In genomic region chr16:28592466-28592865, GRCm38 (mm10) we compare ENCODE assay signal across 10 mouse cellular contexts.
DNase-seq lines count a peak whose midpoint lies in the region; ATAC-seq and TF ChIP-seq lines count a peak whose summit lies in the region.
"Had no signal": no experiment of that assay in that cellular context is flagged by ENCODE, and none has a peak within 500 bp of the region (broad histone marks: within the 10 kb centered on the region; RNA-seq: fewer than 3 reads in every experiment).

No protein-coding gene starts in this region.

- TF ChIP-seq CTCF in hindbrain, postnatal 0 days (IDR thresholded peaks at IDR 0.05; ENCODE audit: low read depth): no peak

- no peaks in the 10 kb centered on the region for H3K27me3 ChIP-seq in forebrain, embryonic 15.5 days
- no peaks in the 10 kb centered on the region for H3K27me3 ChIP-seq in forebrain, embryonic 10.5 days (ENCODE audit: poor library complexity, severe bottlenecking)
- H3K27me3 ChIP-seq in hindbrain, embryonic 12.5 days: no peaks in the 10 kb centered on the region
- no peaks in the 10 kb centered on the region for H3K27me3 ChIP-seq in hindbrain, postnatal 0 days (ENCODE audit: insufficient read depth, low read length)
- H3K27me3 ChIP-seq in midbrain, embryonic 11.5 days (ENCODE audit: control insufficient read depth, insufficient read depth, low read length): no peaks in the 10 kb centered on the region
- no peaks in the 10 kb centered on the region for H3K27me3 ChIP-seq in midbrain, embryonic 14.5 days (ENCODE audit: control insufficient read depth, insufficient read depth, low read length)
- H3K27me3 ChIP-seq in midbrain, embryonic 16.5 days (ENCODE audit: control insufficient read depth, insufficient read depth, low read depth, low read length): no peaks in the 10 kb centered on the region
- peaks cover 9% of the 10 kb centered on the region for H3K27me3 ChIP-seq in midbrain, embryonic 10.5 days (ENCODE audit: low read depth, poor library complexity, severe bottlenecking)
- H3K27me3 ChIP-seq: intestine, embryonic 15.5 days had no signal

- 82% methylated on average over 6 of the region's 6 CpGs for WGBS in forebrain, embryonic 15.5 days
- WGBS in forebrain, embryonic 10.5 days: 83% methylated on average over 6 of the region's 6 CpGs
- 91% methylated on average over 6 of the region's 6 CpGs for WGBS in hindbrain, embryonic 12.5 days
- WGBS in hindbrain, postnatal 0 days: 95% methylated on average over 6 of the region's 6 CpGs
- 71% methylated on average over 6 of the region's 6 CpGs for WGBS in midbrain, embryonic 11.5 days
- 64% methylated on average over 6 of the region's 6 CpGs for WGBS in midbrain, embryonic 14.5 days
- WGBS in midbrain, embryonic 16.5 days: 64% methylated on average over 6 of the region's 6 CpGs
- WGBS in midbrain, embryonic 10.5 days: 77% methylated on average over 6 of the region's 6 CpGs

- no peak overlapping the region for H3K4me3 ChIP-seq in forebrain, embryonic 15.5 days
- no peak overlapping the region for H3K4me3 ChIP-seq in forebrain, embryonic 10.5 days
- H3K4me3 ChIP-seq in hindbrain, embryonic 12.5 days: no peak overlapping the region
- no peak overlapping the region for H3K4me3 ChIP-seq in hindbrain, postnatal 0 days (ENCODE audit: low read length)
- no peak overlapping the region for H3K4me3 ChIP-seq in midbrain, embryonic 11.5 days (ENCODE audit: low read depth, low read length)
- H3K4me3 ChIP-seq in midbrain, embryonic 14.5 days (replicated peaks; ENCODE audit: low read depth, low read length): no peak overlapping the region
- no peak overlapping the region for H3K4me3 ChIP-seq in midbrain, embryonic 16.5 days (ENCODE audit: low read depth, low read length)
- no peak overlapping the region for H3K4me3 ChIP-seq in midbrain, embryonic 10.5 days

- 0 out of 2 replicates have a peak, but pooled peaks cover 2% of the 10 kb centered on the region for H3K4me1 ChIP-seq in forebrain, embryonic 15.5 days
- H3K4me1 ChIP-seq in forebrain, embryonic 10.5 days: peaks cover 13% of the 10 kb centered on the region
- no peaks in the 10 kb centered on the region for H3K4me1 ChIP-seq in hindbrain, embryonic 12.5 days
- no peaks in the 10 kb centered on the region for H3K4me1 ChIP-seq in hindbrain, postnatal 0 days (ENCODE audit: insufficient read depth, low read length)
- 0 out of 2 replicates have a peak, but pooled peaks cover 3% of the 10 kb centered on the region for H3K4me1 ChIP-seq in midbrain, embryonic 11.5 days (ENCODE audit: control insufficient read depth, insufficient read depth, low read length)
- H3K4me1 ChIP-seq in midbrain, embryonic 14.5 days (ENCODE audit: control insufficient read depth, insufficient read depth, low read length): no peaks in the 10 kb centered on the region
- 0 out of 2 replicates have a peak, but pooled peaks cover 2% of the 10 kb centered on the region for H3K4me1 ChIP-seq in midbrain, embryonic 16.5 days (ENCODE audit: control insufficient read depth, insufficient read depth, low read length)
- peaks cover 21% of the 10 kb centered on the region for H3K4me1 ChIP-seq in midbrain, embryonic 10.5 days
- H3K4me1 ChIP-seq: intestine, embryonic 15.5 days had no signal

- peak; percentile 16; the same call in 1 of the 2 replicates for ATAC-seq in forebrain, embryonic 15.5 days (replicated peaks)
- ATAC-seq in hindbrain, embryonic 12.5 days (ENCODE audit: low FRiP score): 0 out of 2 replicates have a peak, but pooled peaks have one; percentile 29
- ATAC-seq in hindbrain, postnatal 0 days: no peak
- 0 out of 2 replicates have a peak, but pooled peaks have one; percentile 35 for ATAC-seq in midbrain, embryonic 11.5 days (ENCODE audit: low FRiP score)
- ATAC-seq in midbrain, embryonic 14.5 days (ENCODE audit: low FRiP score, low TSS enrichment): no peak
- ATAC-seq in midbrain, embryonic 16.5 days: peak; percentile 61

- H3K9me3 ChIP-seq in forebrain, embryonic 15.5 days: no peaks in the 10 kb centered on the region
- H3K9me3 ChIP-seq in forebrain, embryonic 10.5 days: no peaks in the 10 kb centered on the region
- H3K9me3 ChIP-seq in hindbrain, embryonic 12.5 days (replicated peaks): no peaks in the 10 kb centered on the region
- no peaks in the 10 kb centered on the region for H3K9me3 ChIP-seq in hindbrain, postnatal 0 days (ENCODE audit: low read length)
- H3K9me3 ChIP-seq in midbrain, embryonic 11.5 days (ENCODE audit: control insufficient read depth, low read length): no peaks in the 10 kb centered on the region
- no peaks in the 10 kb centered on the region for H3K9me3 ChIP-seq in midbrain, embryonic 14.5 days (ENCODE audit: control insufficient read depth, low read length)
- H3K9me3 ChIP-seq in midbrain, embryonic 16.5 days (replicated peaks; ENCODE audit: control insufficient read depth, low read length, poor library complexity, severe bottlenecking): no peaks in the 10 kb centered on the region
- H3K9me3 ChIP-seq in midbrain, embryonic 10.5 days (replicated peaks): no peaks in the 10 kb centered on the region
- H3K9me3 ChIP-seq: intestine, embryonic 15.5 days had no signal

- H3K9ac ChIP-seq in forebrain, embryonic 15.5 days (replicated peaks): no peak overlapping the region
- no peak overlapping the region for H3K9ac ChIP-seq in hindbrain, embryonic 12.5 days
- no peak overlapping the region for H3K9ac ChIP-seq in hindbrain, postnatal 0 days (replicated peaks; ENCODE audit: low read length)
- 0 out of 2 replicates have a peak overlapping the region, but pooled peaks have one; percentile 4 for H3K9ac ChIP-seq in midbrain, embryonic 11.5 days (ENCODE audit: low read length)
- H3K9ac ChIP-seq in midbrain, embryonic 14.5 days (replicated peaks; ENCODE audit: low read length): no peak overlapping the region
- no peak overlapping the region for H3K9ac ChIP-seq in midbrain, embryonic 16.5 days (ENCODE audit: low read depth, low read length)
- H3K9ac ChIP-seq: intestine, embryonic 15.5 days had no signal

- H3K27ac ChIP-seq in forebrain, embryonic 15.5 days (replicated peaks): no peak overlapping the region
- no peak overlapping the region for H3K27ac ChIP-seq in forebrain, embryonic 10.5 days
- no peak overlapping the region for H3K27ac ChIP-seq in hindbrain, embryonic 12.5 days
- H3K27ac ChIP-seq in hindbrain, postnatal 0 days: no peak overlapping the region
- H3K27ac ChIP-seq in midbrain, embryonic 11.5 days (ENCODE audit: low read depth, low read length): no peak overlapping the region
- H3K27ac ChIP-seq in midbrain, embryonic 14.5 days (replicated peaks; ENCODE audit: low read depth, low read length): no peak overlapping the region
- H3K27ac ChIP-seq in midbrain, embryonic 16.5 days (ENCODE audit: low read length): no peak overlapping the region
- H3K27ac ChIP-seq in midbrain, embryonic 10.5 days (replicated peaks): no peak overlapping the region
- H3K27ac ChIP-seq: intestine, embryonic 15.5 days had no signal

- DNase-seq in forebrain, embryonic 10.5 days (ENCODE audit: extremely low spot score, low spot score): no peak
- DNase-seq in hindbrain, postnatal 0 days (ENCODE audit: low spot score): no peak
- DNase-seq in midbrain, embryonic 11.5 days (ENCODE audit: low spot score, missing footprints): no peak
- no peak for DNase-seq in midbrain, embryonic 14.5 days
- DNase-seq in midbrain, embryonic 10.5 days (ENCODE audit: low spot score): no peak

- H3K36me3 ChIP-seq in forebrain, embryonic 15.5 days: no peaks in the 10 kb centered on the region
- no peaks in the 10 kb centered on the region for H3K36me3 ChIP-seq in forebrain, embryonic 10.5 days (replicated peaks)
- H3K36me3 ChIP-seq in hindbrain, embryonic 12.5 days: no peaks in the 10 kb centered on the region
- H3K36me3 ChIP-seq in hindbrain, postnatal 0 days (ENCODE audit: insufficient read depth, low read length): no peaks in the 10 kb centered on the region
- no peaks in the 10 kb centered on the region for H3K36me3 ChIP-seq in midbrain, embryonic 11.5 days (ENCODE audit: control insufficient read depth, insufficient read depth, low read length)
- no peaks in the 10 kb centered on the region for H3K36me3 ChIP-seq in midbrain, embryonic 14.5 days (ENCODE audit: control insufficient read depth, insufficient read depth, low read length)
- H3K36me3 ChIP-seq in midbrain, embryonic 16.5 days (ENCODE audit: control insufficient read depth, insufficient read depth, low read length): no peaks in the 10 kb centered on the region
- no peaks in the 10 kb centered on the region for H3K36me3 ChIP-seq in midbrain, embryonic 10.5 days
- H3K36me3 ChIP-seq: G1E; intestine, embryonic 15.5 days had no signal

- H3K4me2 ChIP-seq in forebrain, embryonic 15.5 days (replicated peaks): no peak overlapping the region
- no peak overlapping the region for H3K4me2 ChIP-seq in hindbrain, embryonic 12.5 days (replicated peaks)
- no peak overlapping the region for H3K4me2 ChIP-seq in hindbrain, postnatal 0 days (ENCODE audit: low read depth, low read length)
- H3K4me2 ChIP-seq in midbrain, embryonic 11.5 days: no peak overlapping the region
- H3K4me2 ChIP-seq in midbrain, embryonic 14.5 days (ENCODE audit: low read length): no peak overlapping the region
- no peak overlapping the region for H3K4me2 ChIP-seq in midbrain, embryonic 16.5 days (ENCODE audit: low read length)

Comparison
In these comparisons a context has a peak if more than half of its experiments do, and no peak if none do; other contexts are left out.
1. ATAC-seq: peak in forebrain, embryonic 15.5 days (single experiment), hindbrain, embryonic 12.5 days (single experiment), midbrain, embryonic 11.5 days (single experiment) and midbrain, embryonic 16.5 days (single experiment); none in hindbrain, postnatal 0 days (single experiment) and midbrain, embryonic 14.5 days (single experiment).